Mouse (Mus musculus) right cerebral cortex, adult 2 months (tissue): ENCODE data around the gene Phyhipl.

ENCODE experiments used
- DNase-seq, 2 experiments: peaks; one replicate each; pipeline ENCODE4 v3.0.0; 2021 to 2022; ENCODE audit warnings: low spot score in 2 of 2

Gene Phyhipl

GRCm38 (mm10) chr10:70533301-70533781 is 122.4 kb downstream of the Phyhipl start:
- peak; percentile 31 to 45 for DNase-seq

- no peak for DNase-seq
These were observed 123.5 kb downstream of the Phyhipl start for GRCm38 (mm10) chr10:70532249-70532648.

GRCm38 (mm10) chr10:70530185-70530823 is 125.5 kb downstream of the Phyhipl start:
- peak; percentile 55 to 62 for DNase-seq

GRCm38 (mm10) chr10:70521379-70521778 is 134.4 kb downstream of the Phyhipl start:
- no peak for DNase-seq

GRCm38 (mm10) chr10:70520143-70521131 is 135.3 kb downstream of the Phyhipl start:
- DNase-seq: peak; percentile 69 to 78

GRCm38 (mm10) chr10:70519640-70520099 is 136.1 kb downstream of the Phyhipl start:
- DNase-seq: peak; percentile 63 to 67

- no peak for DNase-seq
These were observed 139.1 kb downstream of the Phyhipl start for GRCm38 (mm10) chr10:70516661-70517060.

GRCm38 (mm10) chr10:70514848-70515247 is 140.9 kb downstream of the Phyhipl start:
- peak in 1 of 2 experiments; percentile 65 for DNase-seq

- no peak for DNase-seq
These were observed 147.9 kb downstream of the Phyhipl start for GRCm38 (mm10) chr10:70507880-70508279.
